Mouse (Mus musculus) ES-E14 (cell line): ENCODE results near the gene Polr1a.

Experiments used
- HCFC1 ChIP-seq: IDR thresholded peaks from 2 replicates; pipeline ENCODE4 v1.6.1; 2012; ENCODE audit warnings: low read length, inconsistent platforms, borderline replicate concordance; ENCODE audit not compliant: insufficient read depth
- MAFK ChIP-seq: IDR thresholded peaks from 2 replicates; pipeline ENCODE4 v1.6.1; 2014; ENCODE audit warnings: mild to moderate bottlenecking, low read depth, low read length, inconsistent platforms; ENCODE audit not compliant: insufficient read depth
- ZC3H11A ChIP-seq: IDR thresholded peaks from 2 replicates; pipeline ENCODE4 v1.6.1; 2012; ENCODE audit warnings: low read depth, mild to moderate bottlenecking, inconsistent platforms, low read length, borderline replicate concordance
- ZNF384 ChIP-seq: IDR thresholded peaks from 2 replicates; pipeline ENCODE4 v1.6.1; 2012; ENCODE audit warnings: low read depth, low read length, inconsistent platforms

DNA sequence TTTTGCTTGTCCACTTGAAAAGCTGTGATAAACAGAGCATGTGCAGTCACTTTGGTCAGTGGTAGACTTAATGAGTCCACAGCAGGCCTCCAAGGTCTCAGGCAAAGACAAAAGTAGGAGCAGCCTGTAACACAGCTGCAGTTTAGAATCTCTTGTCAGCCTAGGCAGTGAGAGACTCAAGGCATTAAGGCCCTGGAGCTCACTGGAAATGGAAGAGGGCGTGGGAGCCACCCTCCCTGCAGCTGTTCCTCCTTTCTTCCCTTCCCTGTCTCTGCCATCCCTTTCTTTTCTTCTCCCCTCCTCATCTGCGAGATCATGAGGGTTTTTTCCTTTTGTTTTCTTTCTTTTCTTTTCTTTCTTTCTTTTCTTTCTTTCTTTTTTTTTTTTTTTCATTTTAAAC is 61.3 kb downstream of the Polr1a start:
- TF ChIP-seq ZC3H11A (no peak), ZNF384 (no peak), MAFK (no peak), HCFC1 (no peak)
